Mouse (Mus musculus) forebrain, embryonic 14.5 days (tissue): Measurements from ENCODE around the gene Cep162. TPM values are rescaled to one million over a fixed set of nuclear protein-coding genes. Genes with fewer than 3 reads are reported as not detected.
A peak's percentile ranks its signal among the peaks of the same experiment; 100 is the strongest.

Experiments used
- ATAC-seq: fragments of 200-750 bp; cut with Nextera tagmentation; 2 replicates; pipeline ENCODE4 v1.8.0; 2017; ENCODE audit warnings: mild to moderate bottlenecking, moderate library complexity
- DNase-seq: peaks from one replicate; pipeline ENCODE4 v3.0.0-alpha.2; 2015; ENCODE audit warnings: low spot score
- H3K27ac ChIP-seq: fragments of 300-500 bp; sonication (generic); 2 replicates; pipeline ENCODE4 v1.5.1; 2014; ENCODE audit warnings: low read depth, mild to moderate bottlenecking, control low read depth, low read length, moderate library complexity
- H3K27me3 ChIP-seq: fragments of 300-500 bp; sonication (generic); replicated peaks from 2 replicates; pipeline ENCODE4 v1.6.1; 2014; ENCODE audit warnings: low read length, control low read depth, mixed read lengths; ENCODE audit not compliant: control insufficient read depth, insufficient read depth
- H3K36me3 ChIP-seq: fragments of 300-500 bp; sonication (generic); 2 replicates; pipeline ENCODE4 v1.6.1; 2014; ENCODE audit warnings: low read length, control low read depth; ENCODE audit not compliant: control insufficient read depth, insufficient read depth
- H3K4me1 ChIP-seq: fragments of 300-500 bp; sonication (generic); 2 replicates; pipeline ENCODE4 v1.6.1; 2014; ENCODE audit warnings: antibody characterized with exemption, low read length, control low read depth; ENCODE audit not compliant: control insufficient read depth, insufficient read depth
- H3K4me2 ChIP-seq: fragments of 300-500 bp; sonication (generic); 2 replicates; pipeline ENCODE4 v1.6.1; 2014; ENCODE audit warnings: mild to moderate bottlenecking, control low read depth, low read length
- H3K4me3 ChIP-seq: fragments of 300-500 bp; sonication (generic); 2 replicates; pipeline ENCODE4 v1.5.1; 2014; ENCODE audit warnings: low read depth, low read length, control low read depth
- H3K9ac ChIP-seq: fragments of 300-500 bp; sonication (generic); 2 replicates; pipeline ENCODE4 v1.6.1; 2014; ENCODE audit warnings: mild to moderate bottlenecking, low read length, control low read depth, moderate library complexity
- H3K9me3 ChIP-seq: fragments of 300-500 bp; sonication (generic); replicated peaks from 2 replicates; pipeline ENCODE4 v1.6.1; 2016; ENCODE audit warnings: low read length, control low read depth, mixed read lengths; ENCODE audit not compliant: control insufficient read depth
- WGBS: fragments of 180-500 bp; shearing (Covaris S2); extraction: QIAGEN DNeasy Blood & Tissue Kit; methylation state at CpG from one replicate; pipeline ENCODE4 v1.1.7; 2014; 5-methylcytosine and 5-hydroxymethylcytosine counted together
- polyA plus RNA-seq: library from polyadenylated mRNA; unstranded; fragments of >200 nt; fragmentation: Nextera tagmentation; extraction: Ambion mirVana; gene quantifications from 2 replicates; pipeline ENCODE4 v1.2.1, GENCODE M21; 2014

Gene Cep162
- polyA plus RNA-seq, 1 experiment from 2014 or later: 5.7 TPM

GRCm38 (mm10) chr9:87202431-87202830 is 52.9 kb downstream of the Cep162 start:
- Histone ChIP-seq H3K36me3 (peaks cover 63% of the 10 kb centered on the region), H3K4me2 (no peak overlapping the region), H3K27ac (no peak overlapping the region), H3K9me3 (no peaks in the 10 kb centered on the region), H3K4me1 (no peaks in the 10 kb centered on the region), H3K27me3 (no peaks in the 10 kb centered on the region), H3K4me3 (no peak overlapping the region), H3K9ac (no peak overlapping the region)
- ATAC-seq (no peak), DNase-seq (peak; percentile 4)
- WGBS: 78% methylated on average over 6 of the region's 6 CpGs

- H3K4me2 ChIP-seq: no peak overlapping the region
- no peak for ATAC-seq
- WGBS: 95% methylated on average over 4 of the region's 4 CpGs
- H3K9me3 ChIP-seq: no peaks in the 10 kb centered on the region
- no peak overlapping the region for H3K9ac ChIP-seq
- H3K27me3 ChIP-seq: no peaks in the 10 kb centered on the region
- no peak overlapping the region for H3K27ac ChIP-seq
- H3K36me3 ChIP-seq: peaks cover 61% of the 10 kb centered on the region
- DNase-seq: no peak
- H3K4me1 ChIP-seq: no peaks in the 10 kb centered on the region
- no peak overlapping the region for H3K4me3 ChIP-seq
These were observed 54.4 kb downstream of the Cep162 start for GRCm38 (mm10) chr9:87200919-87201318.

DNA sequence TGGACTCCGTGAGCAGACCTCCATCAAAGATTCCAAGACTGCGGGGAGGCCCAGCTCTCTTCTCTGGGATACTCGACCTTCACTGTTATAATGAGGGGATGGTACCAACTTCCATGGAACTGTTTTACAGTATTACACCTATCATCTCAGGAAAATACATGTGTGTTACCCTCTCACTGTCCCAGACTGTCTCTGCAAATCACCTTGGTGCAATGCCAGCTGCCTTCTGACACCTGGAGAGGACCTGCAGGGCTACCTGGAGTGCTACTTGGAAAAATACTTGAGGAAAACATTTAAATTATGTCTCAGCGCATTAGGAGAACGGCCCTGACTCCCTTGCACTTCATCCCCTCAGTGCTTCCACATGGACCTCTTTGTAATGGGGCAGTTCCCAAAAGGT is 54.9 kb downstream of the Cep162 start:
- peaks cover 60% of the 10 kb centered on the region for H3K36me3 ChIP-seq
- ATAC-seq: no peak
- DNase-seq: no peak
- H3K4me1 ChIP-seq: no peaks in the 10 kb centered on the region
- H3K9ac ChIP-seq: no peak overlapping the region
- H3K27me3 ChIP-seq: no peaks in the 10 kb centered on the region
- H3K27ac ChIP-seq: no peak overlapping the region
- 92% methylated on average over 5 of the region's 5 CpGs for WGBS
- H3K4me2 ChIP-seq: no peak overlapping the region
- H3K4me3 ChIP-seq: no peak overlapping the region
- H3K9me3 ChIP-seq: no peaks in the 10 kb centered on the region

- DNase-seq: no peak
- Histone ChIP-seq H3K27me3 (no peaks in the 10 kb centered on the region), H3K9ac (no peak overlapping the region), H3K27ac (no peak overlapping the region), H3K4me2 (no peak overlapping the region), H3K36me3 (peaks cover 60% of the 10 kb centered on the region), H3K9me3 (no peaks in the 10 kb centered on the region), H3K4me3 (no peak overlapping the region), H3K4me1 (no peaks in the 10 kb centered on the region)
- ATAC-seq: no peak
- WGBS: 89% methylated on average over 6 of the region's 6 CpGs
These were observed 57.3 kb downstream of the Cep162 start for GRCm38 (mm10) chr9:87198036-87198435.

- H3K4me3 ChIP-seq: no peak overlapping the region
- no peak for DNase-seq
- no peak for ATAC-seq
- H3K27ac ChIP-seq: no peak overlapping the region
- 94% methylated on average over 3 of the region's 3 CpGs for WGBS
- no peaks in the 10 kb centered on the region for H3K27me3 ChIP-seq
- H3K36me3 ChIP-seq: peaks cover 61% of the 10 kb centered on the region
- H3K4me1 ChIP-seq: no peaks in the 10 kb centered on the region
- peaks cover 4% of the 10 kb centered on the region for H3K9me3 ChIP-seq
- H3K4me2 ChIP-seq: no peak overlapping the region
- no peak overlapping the region for H3K9ac ChIP-seq
These were observed 58.1 kb downstream of the Cep162 start for GRCm38 (mm10) chr9:87197277-87197676.

DNA sequence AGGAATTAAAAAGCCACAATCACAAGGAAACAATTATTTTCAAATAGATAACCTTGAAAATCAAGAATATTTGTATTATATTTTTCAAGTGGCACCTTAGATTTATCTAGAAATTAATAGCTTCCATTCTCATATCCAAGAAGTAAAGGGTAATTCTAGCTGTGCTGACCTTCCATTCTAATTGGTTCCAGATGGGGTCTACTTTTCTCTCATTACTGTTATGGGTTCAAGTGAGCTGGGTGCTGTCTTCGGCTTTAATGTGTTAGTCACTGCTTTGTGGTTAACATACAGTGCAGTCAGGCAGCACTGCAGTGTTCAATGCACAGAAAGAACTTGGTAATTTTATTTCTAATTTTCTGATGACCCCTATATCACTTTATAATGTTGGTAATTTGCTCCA is 61.6 kb downstream of the Cep162 start:
- peaks cover 62% of the 10 kb centered on the region for H3K36me3 ChIP-seq
- no peak for DNase-seq

DNA sequence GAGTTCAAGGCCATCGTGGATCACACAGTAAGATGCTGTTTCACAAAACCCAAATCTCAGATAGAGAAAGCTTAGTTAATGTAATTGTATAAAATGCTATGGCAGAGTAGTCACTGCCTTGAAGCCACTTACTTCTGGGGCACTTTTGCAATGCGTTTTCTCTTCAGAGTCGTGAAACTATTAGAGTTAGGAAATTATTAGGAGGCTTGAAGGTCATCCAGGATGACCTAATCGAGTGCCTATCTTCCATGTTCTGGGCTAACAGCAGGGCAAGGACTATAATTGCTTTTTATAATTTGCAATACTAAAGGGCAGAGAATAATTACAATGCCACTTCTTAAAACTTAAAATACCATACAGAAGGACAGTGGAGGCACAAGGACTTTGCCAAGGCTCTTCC is 68.0 kb downstream of the Cep162 start:
- DNase-seq: no peak
- no peaks in the 10 kb centered on the region for H3K27me3 ChIP-seq
- 92% methylated on average over 4 of the region's 4 CpGs for WGBS

More for the DNA sequence above, 61.6 kb downstream of the Cep162 start:
- 93% methylated on average over 1 of the region's 1 CpGs for WGBS
- no peak overlapping the region for H3K4me2 ChIP-seq
- no peak for ATAC-seq
- no peaks in the 10 kb centered on the region for H3K4me1 ChIP-seq
- peaks cover 7% of the 10 kb centered on the region for H3K9me3 ChIP-seq
- no peak overlapping the region for H3K9ac ChIP-seq
- no peak overlapping the region for H3K27ac ChIP-seq
- H3K27me3 ChIP-seq: no peaks in the 10 kb centered on the region
- H3K4me3 ChIP-seq: no peak overlapping the region

GRCm38 (mm10) chr9:87182231-87182630 is 73.1 kb downstream of the Cep162 start:
- 87% methylated on average over 10 of the region's 10 CpGs for WGBS
- no peak overlapping the region for H3K4me2 ChIP-seq
- no peak overlapping the region for H3K9ac ChIP-seq
- H3K4me3 ChIP-seq: no peak overlapping the region
- DNase-seq (no peak), ATAC-seq (no peak)
- no peaks in the 10 kb centered on the region for H3K9me3 ChIP-seq
- H3K27me3 ChIP-seq: no peaks in the 10 kb centered on the region
- no peaks in the 10 kb centered on the region for H3K4me1 ChIP-seq
- no peaks in the 10 kb centered on the region for H3K36me3 ChIP-seq
- no peak overlapping the region for H3K27ac ChIP-seq

More for the DNA sequence above, 68.0 kb downstream of the Cep162 start:
- ATAC-seq: no peak
- Histone ChIP-seq H3K9ac (no peak overlapping the region), H3K36me3 (peaks cover 27% of the 10 kb centered on the region), H3K27ac (no peak overlapping the region), H3K4me2 (no peak overlapping the region), H3K9me3 (peaks cover 3% of the 10 kb centered on the region), H3K4me3 (no peak overlapping the region), H3K4me1 (no peaks in the 10 kb centered on the region)

GRCm38 (mm10) chr9:87178534-87178933 is 76.8 kb downstream of the Cep162 start:
- Histone ChIP-seq H3K9me3 (no peaks in the 10 kb centered on the region), H3K36me3 (no peaks in the 10 kb centered on the region), H3K27me3 (no peaks in the 10 kb centered on the region), H3K4me2 (no peak overlapping the region), H3K4me1 (no peaks in the 10 kb centered on the region), H3K27ac (no peak overlapping the region), H3K9ac (no peak overlapping the region), H3K4me3 (no peak overlapping the region)
- DNase-seq (no peak), ATAC-seq (no peak)
- 79% methylated on average over 7 of the region's 7 CpGs for WGBS
